Mouse (Mus musculus) G1E (cell line): Measurements from ENCODE around the gene Ntn1.

Source experiments
- CTCF ChIP-seq: IDR thresholded peaks from 2 replicates; pipeline ENCODE4 v1.5.1; 2012; ENCODE audit warnings: low read depth, low read length, inconsistent platforms, mixed read lengths
- GATA1 ChIP-seq: IDR thresholded peaks from 2 replicates; pipeline ENCODE4 v1.6.1; 2012; ENCODE audit warnings: borderline replicate concordance, low read length, inconsistent platforms, mixed read lengths
- GATA2 ChIP-seq: IDR thresholded peaks from 2 replicates; pipeline ENCODE4 v1.6.1; 2012; ENCODE audit warnings: low read depth, low read length, inconsistent platforms, borderline replicate concordance
- POLR2AphosphoS5 ChIP-seq: IDR thresholded peaks from 2 replicates; pipeline ENCODE4 v1.6.1; 2012; ENCODE audit warnings: low read depth, low read length, inconsistent platforms; ENCODE audit not compliant: insufficient replicate concordance
- TAL1 ChIP-seq: conservative IDR thresholded peaks from 2 replicates; pipeline ENCODE4 v1.6.1; 2012; ENCODE audit warnings: low read depth, low read length, inconsistent platforms, mixed read lengths

GRCm38 (mm10) chr11:68352236-68352635 is 48.4 kb downstream of the Ntn1 start:
- TF ChIP-seq CTCF: no peak
- no peak for TF ChIP-seq GATA1
- no peak for TF ChIP-seq POLR2AphosphoS5
- TF ChIP-seq TAL1: no peak
- no peak for TF ChIP-seq GATA2
